ENCODE assay signal across 9 mouse cellular contexts in the genomic region with DNA sequence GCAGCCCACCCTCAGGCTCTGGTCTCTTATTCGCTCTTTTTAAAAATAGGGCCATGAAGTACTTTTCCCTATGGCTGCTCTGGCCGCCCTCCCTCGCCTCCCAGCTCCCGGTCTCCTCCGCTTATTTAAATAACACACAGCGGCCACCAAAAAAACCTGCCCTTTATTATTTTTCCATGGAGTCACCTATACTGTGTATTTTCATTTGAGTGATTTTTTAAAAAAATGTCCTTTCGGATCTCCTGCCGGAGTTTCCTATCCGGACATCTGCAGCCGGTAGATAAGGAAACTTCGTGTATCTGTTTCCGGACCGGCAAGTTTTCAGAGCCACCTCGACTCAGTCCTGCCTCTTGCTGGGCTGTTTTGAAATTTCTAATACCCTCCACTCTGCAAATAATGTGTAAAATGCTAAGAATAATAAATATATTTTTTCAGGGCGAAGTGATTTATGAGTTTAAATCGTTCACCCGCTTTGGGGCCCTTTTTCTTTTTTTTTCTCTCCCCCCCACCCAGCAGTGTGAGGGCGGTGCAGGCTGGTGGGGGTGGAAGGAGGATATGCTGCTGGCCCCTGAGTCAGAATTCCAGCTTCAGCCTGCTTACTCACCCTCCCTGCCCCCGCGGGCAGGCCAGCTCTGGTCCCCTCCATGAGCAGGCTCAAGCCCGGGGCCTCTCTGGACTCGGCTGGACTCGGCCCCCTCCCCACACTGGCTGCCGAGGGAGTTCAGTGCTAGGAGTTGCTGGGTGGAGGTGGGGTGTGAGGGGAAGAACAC. TPM values are rescaled to one million over a fixed set of nuclear protein-coding genes. Genes with fewer than 3 reads are reported as not detected.
DNase-seq lines count a peak whose midpoint lies in the region; ATAC-seq lines count a peak whose summit lies in the region.
"Had no signal": no experiment of that assay in that cellular context is flagged by ENCODE, and none has a peak within 500 bp of the region (broad histone marks: within the 10 kb centered on the region; RNA-seq: fewer than 3 reads in every experiment).

No protein-coding gene starts in this region.

- DNase-seq in neural tube, embryonic 10.5 days (ENCODE audit: extremely low spot score, low spot score): peak; percentile 58
- peak; percentile 85 for DNase-seq in heart, adult 8-10 months (ENCODE audit: low spot score)
- peak; percentile 64 to 77 for DNase-seq in kidney, adult 8-10 months
- DNase-seq in gastrocnemius, adult 8-10 months (ENCODE audit: low spot score in 2 of 2): no peak
- no peak for DNase-seq in layer of hippocampus, postnatal 14 days (ENCODE audit: low spot score in 2 of 2)

- WGBS in neural tube, embryonic 15.5 days: 1% methylated on average over 24 of the region's 24 CpGs
- 2% methylated on average over 24 of the region's 24 CpGs for WGBS in lung, embryonic 15.5 days

- peaks cover 93% of the 10 kb centered on the region for H3K27me3 ChIP-seq in neural tube, embryonic 15.5 days (replicated peaks)
- peaks cover 98% of the 10 kb centered on the region for H3K27me3 ChIP-seq in lung, embryonic 15.5 days

- H3K4me2 ChIP-seq in neural tube, embryonic 15.5 days: no peak overlapping the region
- H3K4me2 ChIP-seq in lung, embryonic 15.5 days: peak overlapping the region; percentile 31; the same call in 1 of the 2 replicates

- no peak overlapping the region for H3K27ac ChIP-seq in neural tube, embryonic 15.5 days (replicated peaks)
- peak overlapping the region; percentile 84 for H3K27ac ChIP-seq in lung, embryonic 15.5 days

- no peaks in the 10 kb centered on the region for H3K36me3 ChIP-seq in neural tube, embryonic 15.5 days
- no peaks in the 10 kb centered on the region for H3K36me3 ChIP-seq in lung, embryonic 15.5 days
- H3K36me3 ChIP-seq: neural tube, embryonic 13.5 days had no signal

- peaks cover 18% of the 10 kb centered on the region for H3K4me1 ChIP-seq in neural tube, embryonic 15.5 days
- peaks cover 26% of the 10 kb centered on the region for H3K4me1 ChIP-seq in lung, embryonic 15.5 days

- no peak overlapping the region for H3K4me3 ChIP-seq in neural tube, embryonic 15.5 days (replicated peaks)
- H3K4me3 ChIP-seq in lung, embryonic 15.5 days: peak overlapping the region; percentile 0; the same call in 1 of the 2 replicates
- H3K4me3 ChIP-seq: neural tube, embryonic 13.5 days had no signal

- no peak for ATAC-seq in neural tube, embryonic 15.5 days (ENCODE audit: low FRiP score)
- ATAC-seq in lung, embryonic 15.5 days (ENCODE audit: borderline replicate concordance, extremely low read depth, low FRiP score, low TSS enrichment): 0 out of 2 replicates have a peak, but pooled peaks have one; percentile 1
- no peak for ATAC-seq in cerebellum, adult (ENCODE audit: insufficient number of reproducible peaks, low FRiP score, low TSS enrichment)

- no peak overlapping the region for H3K9ac ChIP-seq in neural tube, embryonic 15.5 days (replicated peaks)
- H3K9ac ChIP-seq in lung, embryonic 15.5 days: no peak overlapping the region
- H3K9ac ChIP-seq: neural tube, embryonic 13.5 days had no signal

- H3K9me3 ChIP-seq in neural tube, embryonic 15.5 days (replicated peaks): no peaks in the 10 kb centered on the region
- no peaks in the 10 kb centered on the region for H3K9me3 ChIP-seq in lung, embryonic 15.5 days
- H3K9me3 ChIP-seq: neural tube, embryonic 13.5 days had no signal

RNA-seq across cellular contexts. Expression of a gene that starts 9.4 kb away (rescaled TPM):
- 7.2 and 14.3 TPM in 2 replicates for polyA plus RNA-seq in neural tube, embryonic 15.5 days (2015; fragmentation: Nextera tagmentation; extraction: Ambion mirVana)
- total RNA-seq in heart, adult 8-10 months (2022): 10 to 100 TPM; 13.5 to 20.0 (median 17.4) TPM
- 17.5 and 17.9 TPM in 2 replicates for polyA plus RNA-seq in lung, embryonic 15.5 days (2015; fragmentation: Nextera tagmentation; extraction: Ambion mirVana)
- total RNA-seq in gastrocnemius, adult 8-10 months (2022): 1 to 10 TPM; 3.0 to 6.0 (median 4.1) TPM
- total RNA-seq in layer of hippocampus, postnatal 14 days (2021): 1 to 10 TPM; 7.0 to 7.6 TPM

RNA-seq across cellular contexts. Expression of a gene that starts 19.0 kb away (rescaled TPM):
- polyA plus RNA-seq in neural tube, embryonic 15.5 days (2015; fragmentation: Nextera tagmentation; extraction: Ambion mirVana): not detected in 2 replicates
- total RNA-seq in heart, adult 8-10 months (2022): not detected
- not detected in 2 replicates for polyA plus RNA-seq in lung, embryonic 15.5 days (2015; fragmentation: Nextera tagmentation; extraction: Ambion mirVana)
- total RNA-seq in gastrocnemius, adult 8-10 months (2022): not detected
- not detected for total RNA-seq in layer of hippocampus, postnatal 14 days (2021)
- polyA plus RNA-seq: neural tube, embryonic 13.5 days had no signal

Comparison
In these comparisons a context has a peak if more than half of its experiments do, and no peak if none do; other contexts are left out.
1. DNase-seq: peak in neural tube, embryonic 10.5 days (single experiment), heart, adult 8-10 months (single experiment) and kidney, adult 8-10 months (2 of 2); none in gastrocnemius, adult 8-10 months (0 of 2) and layer of hippocampus, postnatal 14 days (0 of 2).